Mouse (Mus musculus): ENCODE measurements at regions not wholly inside any gene's neighbourhood (a gene's known extent, or its start where the extent isn't known, plus 50 kb on each side); places are given as distances from the start of the nearest gene placed in this dataset.

DNA sequence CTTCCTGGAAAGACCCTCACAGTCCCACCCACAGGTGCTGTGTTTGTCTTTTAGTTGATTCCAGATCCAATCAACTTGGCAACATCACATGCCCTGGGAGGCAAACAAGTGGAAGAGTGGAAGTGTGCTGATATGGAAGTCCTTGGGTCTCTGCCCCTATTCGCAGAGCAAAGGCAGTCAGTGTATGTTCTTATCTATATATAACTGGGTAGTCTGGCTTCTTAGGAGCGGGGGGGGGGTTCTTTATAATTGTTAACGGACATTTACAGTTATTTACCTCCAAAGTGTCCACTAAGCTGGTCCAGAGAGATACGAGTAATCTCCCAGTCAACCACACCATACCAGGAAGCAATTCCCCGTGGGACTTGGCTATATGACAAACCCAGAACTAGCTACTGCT is 184.8 kb downstream of the Prkcq start:
- TF ChIP-seq POLR2A (IDR thresholded peaks at IDR 0.05; ENCODE audit: low read depth, low read length) (no peak), CTCF (IDR thresholded peaks at IDR 0.05; ENCODE audit: extremely low read depth, insufficient read depth, insufficient read length, insufficient replicate concordance) (no peak)
